Mouse (Mus musculus): ENCODE data around the gene Acad10. TPM values are rescaled to one million over a fixed set of nuclear protein-coding genes. Genes with fewer than 3 reads are reported as not detected.
"Not testable (repeated sequence)": the region's sequence is repeated elsewhere in the genome, so short reads cannot be mapped to it uniquely, and the experiment has no call there.

Gene Acad10
- 10 to 100 TPM in 1 of 2 experiments, 1 to 10 TPM in 1; 9.1 to 14.9 TPM for total RNA-seq (2021)
- long read RNA-seq, experiment 1, partial matches to known transcripts = 1 of 4 reads
- long read RNA-seq, experiment 1, other reads (novel, unspliced or antisense) = 3 of 4 reads
- long read RNA-seq, experiment 2, partial matches to known transcripts = 0 of 1 reads
- long read RNA-seq, experiment 2, other reads (novel, unspliced or antisense) = 1 of 1 reads

DNA sequence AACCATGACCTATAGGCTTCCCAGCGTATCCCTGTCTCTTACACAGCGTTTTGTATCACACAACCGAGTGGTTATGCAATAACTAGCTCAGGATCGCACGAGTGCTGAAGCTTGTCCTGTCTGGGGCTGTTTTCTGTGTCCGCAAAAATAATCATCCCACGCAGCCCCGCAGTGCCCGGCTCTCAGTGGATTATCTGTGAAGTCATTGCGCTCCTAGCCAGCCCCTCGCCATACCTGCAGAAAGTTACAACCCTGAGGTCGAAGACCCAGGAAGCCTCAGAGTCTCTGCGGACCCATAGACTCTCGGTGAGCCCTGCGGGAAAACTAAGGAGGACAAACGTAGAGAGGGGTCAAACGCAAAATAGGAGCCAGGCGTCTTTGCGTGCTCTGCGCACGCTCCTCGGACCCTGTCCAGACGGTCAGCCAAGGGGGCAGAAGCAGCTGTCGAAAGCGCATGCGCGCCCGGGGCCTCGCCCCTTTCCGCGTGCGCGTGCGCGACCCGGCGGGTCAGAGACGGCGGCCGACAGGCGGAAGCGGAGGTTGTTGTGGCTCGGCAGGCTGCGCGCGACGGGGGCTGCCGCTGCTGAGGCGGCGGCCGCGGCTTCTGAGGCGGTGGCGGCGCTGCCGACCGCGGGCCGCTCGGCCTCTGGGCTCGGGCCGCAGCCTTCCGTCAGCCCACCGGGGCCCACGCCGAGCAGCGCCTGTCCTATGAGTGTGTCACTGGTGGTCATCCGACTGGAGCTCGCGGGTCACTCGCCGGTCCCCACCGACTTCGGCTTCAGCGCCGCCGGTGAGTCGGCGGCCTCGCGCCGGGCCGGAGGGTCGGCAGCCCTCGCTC lies at the start of gene Acad10, which contains the start of gene Brap:
Gene Acad10 (minus strand): TSS at position 456 of the 838 bp plus-strand sequence.
Gene Brap (plus strand): TSS at position 505 of the 838 bp plus-strand sequence.
- Histone ChIP-seq H3K4me3 (peak within 1 kb of the TSS; percentile 98), H3K27ac (peak within 1 kb of the TSS; percentile 96)
- DNase-seq = peak; percentile 97
- intact Hi-C loops (cut with DNase I) = loop anchor here (1.0 kb wide), 1 partner anchor 51 kb away; the partner anchor contains the start of gene Atxn2
- no peak for TF ChIP-seq CTCF (IDR thresholded peaks at IDR 0.05)

- no peak for TF ChIP-seq CTCF (IDR thresholded peaks at IDR 0.05)
- Histone ChIP-seq H3K4me3 (peak overlapping the region; percentile 62), H3K27ac (peak overlapping the region; percentile 46; the same call in 1 of the 2 replicates)
- intact Hi-C loops (cut with DNase I) = no loop called here
- DNase-seq = no peak
Measured at GRCm38 (mm10) chr5:121704512-121705248, 44.4 kb upstream of the Acad10 start.

DNA sequence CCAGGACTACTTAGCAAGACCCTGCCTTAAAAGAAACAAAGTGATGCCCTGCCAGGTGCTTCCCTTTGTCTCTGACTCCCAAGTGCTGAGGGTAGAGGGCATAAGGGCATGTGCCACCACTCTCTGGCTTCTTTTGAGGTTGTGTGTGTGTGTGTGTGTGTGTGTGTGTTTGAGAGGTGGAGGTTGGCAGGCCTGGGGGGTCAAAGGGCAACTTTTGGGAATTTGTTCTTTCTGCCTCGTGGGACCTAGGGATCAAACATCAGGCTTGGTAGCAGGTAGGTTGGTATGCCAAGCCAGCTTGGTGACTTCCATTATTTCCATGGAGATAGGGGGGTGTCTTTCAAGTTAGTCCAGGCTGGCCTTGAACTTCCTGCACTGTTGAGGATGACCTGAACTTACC lies 43.0 kb upstream of the Acad10 start:
- no peak for DNase-seq
- TF ChIP-seq CTCF (IDR thresholded peaks at IDR 0.05) = no peak
- no peak overlapping the region for H3K4me3 ChIP-seq
- intact Hi-C loops (cut with DNase I) = no loop called here
- H3K27ac ChIP-seq = no peak overlapping the region

DNA sequence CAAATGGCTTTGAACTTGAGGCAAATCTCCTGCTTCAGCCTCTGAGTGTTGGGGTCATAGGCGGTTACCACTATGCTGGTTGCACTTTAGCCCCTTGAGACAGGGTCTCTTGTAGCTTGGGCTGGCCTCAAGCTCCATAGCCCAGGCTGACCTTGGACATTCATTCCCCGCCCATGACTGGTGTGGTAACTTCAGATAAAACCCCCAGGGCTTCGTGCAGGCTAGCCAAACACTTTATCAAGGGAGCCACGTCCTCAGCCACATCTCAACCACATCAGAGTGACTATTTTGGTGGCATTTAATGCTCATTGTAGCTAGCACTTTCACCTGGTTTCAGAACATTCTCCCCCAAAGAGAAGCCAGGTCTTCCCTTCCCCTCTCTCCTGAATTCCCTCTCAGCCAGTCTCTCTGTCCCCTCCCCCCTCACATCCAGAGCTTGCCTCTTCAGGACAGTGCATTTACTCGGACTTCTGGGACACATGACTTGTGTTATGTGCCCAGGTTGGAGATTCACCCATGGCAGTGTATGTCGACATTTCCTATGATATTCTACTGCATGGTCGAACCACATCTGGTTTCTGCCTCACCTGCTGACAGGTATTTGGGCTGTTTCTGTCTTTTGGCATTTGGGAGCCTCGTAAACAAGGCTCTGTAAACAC lies 40.9 kb upstream of the Acad10 start:
- no peak for TF ChIP-seq CTCF (IDR thresholded peaks at IDR 0.05)
- Histone ChIP-seq H3K4me3 (no peak overlapping the region), H3K27ac (peak overlapping the region; percentile 81; the same call in 1 of the 2 replicates)
- intact Hi-C loops (cut with DNase I) = no loop called here
- no peak for DNase-seq

- Histone ChIP-seq H3K4me3 (peak overlapping the region; percentile 60), H3K27ac (peak overlapping the region; percentile 81)
- intact Hi-C loops (cut with DNase I) = no loop called here
- peak; percentile 63 for DNase-seq
- no peak for TF ChIP-seq CTCF (IDR thresholded peaks at IDR 0.05)
Measured at GRCm38 (mm10) chr5:121700496-121700895, 40.2 kb upstream of the Acad10 start.

- peak overlapping the region; percentile 81 for H3K27ac ChIP-seq
- intact Hi-C loops (cut with DNase I) = no loop called here
Measured at GRCm38 (mm10) chr5:121699891-121700290, 39.6 kb upstream of the Acad10 start.

GRCm38 (mm10) chr5:121696761-121697160 lies 36.4 kb upstream of the Acad10 start:
- DNase-seq = no peak
- no peak overlapping the region for H3K27ac ChIP-seq
- no peak overlapping the region for H3K4me3 ChIP-seq
- intact Hi-C loops (cut with DNase I) = no loop called here
- no peak for TF ChIP-seq CTCF (IDR thresholded peaks at IDR 0.05)

More at GRCm38 (mm10) chr5:121699891-121700290, 39.6 kb upstream of the Acad10 start:
- no peak for DNase-seq
- no peak overlapping the region; the same call in 1 of the 2 replicates for H3K4me3 ChIP-seq
- no peak for TF ChIP-seq CTCF (IDR thresholded peaks at IDR 0.05)

DNA sequence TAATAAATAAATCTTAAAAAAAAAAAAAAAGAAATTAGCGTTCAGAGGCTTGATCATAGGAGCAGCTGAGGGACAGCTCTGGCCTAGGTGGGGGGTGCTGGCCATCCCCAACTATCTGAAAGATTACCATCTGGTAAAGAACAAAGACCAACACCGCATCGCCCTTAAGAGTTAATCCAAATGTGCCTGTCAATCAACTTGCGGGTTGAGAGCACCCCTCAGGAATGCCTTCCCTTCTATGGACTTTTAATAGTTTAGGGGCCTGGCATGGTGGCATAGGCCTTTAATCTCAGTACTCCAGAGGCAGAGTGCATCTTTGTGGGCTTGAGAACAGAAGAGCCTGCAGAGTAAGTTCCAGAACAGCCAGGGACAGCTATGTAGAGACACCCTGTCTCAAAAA lies 32.6 kb upstream of the Acad10 start:
- intact Hi-C loops (cut with DNase I) = no loop called here
- no peak for TF ChIP-seq CTCF (IDR thresholded peaks at IDR 0.05)
- DNase-seq = no peak
- Histone ChIP-seq H3K4me3 (no peak overlapping the region), H3K27ac (no peak overlapping the region)

DNA sequence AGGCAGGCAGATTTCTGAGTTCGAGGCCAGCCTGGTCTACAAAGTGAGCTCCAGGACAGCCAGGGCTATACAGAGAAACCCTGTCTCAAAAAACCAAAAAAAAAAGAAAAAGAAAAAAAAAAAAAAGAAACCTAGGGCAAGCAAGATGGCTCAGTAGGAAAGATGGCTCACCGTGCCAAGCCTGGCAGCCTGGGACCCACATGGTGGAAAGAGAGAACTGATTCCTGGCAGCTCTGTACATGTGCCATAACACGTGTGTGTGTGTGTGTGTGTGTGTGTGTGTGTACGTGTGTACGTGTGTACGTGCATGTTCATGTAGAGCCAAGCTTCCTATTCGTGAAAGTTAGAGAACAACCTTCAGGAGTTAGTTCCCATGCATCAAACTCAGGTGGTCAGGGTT lies 31.1 kb upstream of the Acad10 start:
- H3K27ac ChIP-seq; H3K4me3 ChIP-seq; intact Hi-C loops (cut with DNase I); DNase-seq: not testable (repeated sequence)

GRCm38 (mm10) chr5:121690482-121691211 lies 30.3 kb upstream of the Acad10 start:
- Histone ChIP-seq H3K4me3 (no peak overlapping the region), H3K27ac (peak overlapping the region; percentile 75)
- peak; percentile 55 for DNase-seq
- intact Hi-C loops (cut with DNase I) = no loop called here
- no peak for TF ChIP-seq CTCF (IDR thresholded peaks at IDR 0.05)

DNA sequence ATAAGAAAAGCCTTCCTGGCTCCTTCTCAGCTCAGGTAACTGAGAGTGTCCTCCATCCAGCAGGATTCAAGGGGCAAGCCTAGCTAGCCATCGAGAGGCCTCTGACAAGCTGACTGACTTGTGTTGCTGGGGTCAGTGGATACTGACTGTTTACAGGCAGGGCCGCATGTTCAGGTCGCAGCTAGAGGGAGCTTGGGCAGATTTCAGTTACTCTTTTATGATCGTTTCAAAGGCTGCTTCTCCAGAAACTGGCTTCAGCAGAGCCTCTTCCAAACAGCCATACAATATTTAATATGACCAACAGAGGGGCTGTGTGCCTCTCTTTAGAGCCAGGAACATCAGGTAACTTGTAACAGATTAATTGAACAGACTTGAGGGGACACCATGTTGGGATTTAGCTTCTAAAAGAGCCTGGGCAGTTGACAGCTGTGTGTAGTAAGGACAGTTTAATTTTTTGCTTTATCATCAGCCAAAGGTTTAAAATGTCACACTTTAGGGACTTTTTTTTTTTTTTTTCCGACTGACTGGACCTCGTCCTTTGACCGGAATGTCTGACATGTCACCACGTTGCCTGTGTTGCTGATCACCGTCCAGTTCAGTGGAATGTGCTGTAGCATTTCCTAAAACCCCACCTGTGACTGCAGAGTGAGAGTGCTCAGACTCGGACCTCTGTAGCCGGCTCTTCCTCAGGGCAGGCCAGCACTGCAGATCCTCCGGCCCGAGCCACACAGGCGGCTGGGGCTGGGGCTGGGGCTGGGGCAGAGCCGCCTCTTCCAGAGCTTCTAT lies 26.0 kb upstream of the Acad10 start:
- no peak for DNase-seq
- H3K27ac ChIP-seq = peak overlapping the region; percentile 49
- intact Hi-C loops (cut with DNase I) = no loop called here
- no peak overlapping the region for H3K4me3 ChIP-seq
- TF ChIP-seq CTCF (IDR thresholded peaks at IDR 0.05) = peak; percentile 46
